Mouse (Mus musculus) thymus, postnatal 4 days (tissue): Measurements from ENCODE around the gene Maml3.
A peak's percentile ranks its signal among the peaks of the same experiment; 100 is the strongest.

ENCODE experiments used
- DNase-seq: peaks from one replicate; pipeline ENCODE4 v3.0.0; 2021

Maml3 gene

GRCm38 (mm10) chr3:51773587-51773986 is 331.3 kb downstream of the Maml3 start:
- no peak for DNase-seq

DNA sequence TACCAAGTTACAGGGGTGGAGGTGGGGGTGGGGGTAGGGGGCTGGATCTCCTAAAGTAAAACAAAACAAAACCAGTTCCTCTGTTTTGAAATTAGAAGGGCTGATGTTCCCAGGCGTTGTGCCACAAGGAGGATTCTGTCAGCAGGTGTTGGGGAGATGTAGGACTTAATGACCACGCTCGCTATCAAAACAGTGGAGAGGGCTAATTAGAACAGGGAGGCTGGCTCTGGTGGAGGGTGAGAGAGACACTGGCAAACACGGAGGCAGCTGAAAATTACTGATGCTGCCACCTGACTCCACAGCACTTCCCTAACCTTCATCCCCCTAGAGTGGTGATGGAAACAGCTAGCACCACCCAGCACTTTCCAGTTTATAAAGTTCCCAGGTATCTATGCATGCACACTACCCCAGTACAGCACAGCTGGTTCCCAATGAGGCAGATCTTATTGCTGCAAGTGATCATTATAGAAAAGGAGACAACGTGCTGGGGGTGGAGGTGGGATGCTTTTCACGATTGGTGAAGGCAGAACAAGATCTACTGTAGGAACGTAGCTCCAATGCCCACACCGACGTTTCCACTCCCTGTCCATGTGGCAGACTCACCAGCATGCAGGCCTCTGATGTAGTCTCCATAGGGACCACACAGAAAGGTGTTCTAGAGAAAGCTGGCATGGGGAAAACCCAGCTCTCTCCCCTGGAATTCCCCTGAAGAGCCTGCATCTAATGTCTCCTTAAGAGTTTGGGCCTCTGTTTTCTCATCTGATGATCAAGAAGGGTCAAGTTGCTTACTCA is 332.8 kb downstream of the Maml3 start:
- no peak for DNase-seq

DNA sequence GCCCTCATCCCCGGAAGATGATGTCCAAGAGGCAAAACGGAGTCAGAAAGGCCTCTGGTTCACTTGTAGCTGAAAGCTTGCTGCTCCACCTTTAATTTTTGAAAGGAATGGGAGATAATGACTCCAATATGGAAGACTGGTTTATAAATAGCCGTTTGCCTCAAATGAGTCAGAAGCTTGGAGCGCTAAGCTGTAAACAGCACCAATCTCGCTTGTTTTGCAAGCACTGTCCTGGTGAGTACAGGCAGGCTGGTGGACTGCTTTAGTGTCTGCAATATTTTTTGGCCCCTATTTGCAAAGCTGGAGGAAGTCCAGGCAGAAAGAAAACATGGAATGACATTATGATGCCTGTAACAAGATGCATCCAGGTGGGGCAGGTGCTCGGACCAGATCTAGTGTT is 335.7 kb downstream of the Maml3 start:
- no peak for DNase-seq

- no peak for DNase-seq
Observed at GRCm38 (mm10) chr3:51765220-51765923, 339.5 kb downstream of the Maml3 start.

GRCm38 (mm10) chr3:51764175-51764574 is 340.7 kb downstream of the Maml3 start:
- no peak for DNase-seq

DNA sequence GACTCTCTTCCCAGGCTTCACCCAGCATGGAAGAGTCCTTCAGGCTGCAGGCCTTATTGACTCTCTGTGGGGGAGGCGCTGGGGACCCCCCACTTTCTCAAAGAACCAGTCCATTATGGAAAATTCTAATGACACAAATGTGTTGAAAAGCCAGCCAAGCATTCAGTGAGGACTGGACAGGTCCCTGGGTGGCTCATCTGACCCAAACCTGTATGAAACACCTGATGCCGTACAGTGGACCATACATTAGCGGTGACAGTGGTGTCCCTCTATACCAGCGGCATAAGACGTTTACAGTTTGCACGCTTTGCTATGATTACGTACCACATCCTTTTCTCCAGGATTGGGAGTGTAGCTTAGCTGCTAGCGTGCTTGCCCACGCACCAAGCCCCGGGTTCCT is 342.0 kb downstream of the Maml3 start:
- DNase-seq: no peak

DNA sequence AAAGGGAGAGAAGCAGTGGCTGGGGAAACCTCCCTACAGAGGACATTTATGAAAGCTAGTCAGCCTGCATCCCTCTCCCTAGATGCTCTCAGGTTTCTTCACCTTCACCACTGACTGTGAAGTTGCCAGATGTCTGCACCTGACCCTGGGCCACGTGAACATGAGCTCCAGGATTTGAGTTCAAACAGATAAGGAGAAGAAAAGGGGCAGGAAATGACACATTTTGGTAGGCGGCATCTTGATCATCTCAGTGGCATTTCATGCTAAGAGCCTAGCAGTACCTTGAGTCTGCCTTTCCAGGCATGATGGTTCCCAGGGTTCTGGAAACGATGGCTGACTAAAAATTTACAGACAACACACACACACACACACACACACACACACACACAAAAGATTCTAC is 345.3 kb downstream of the Maml3 start:
- DNase-seq: peak; percentile 26

GRCm38 (mm10) chr3:51757032-51757431 is 347.8 kb downstream of the Maml3 start:
- no peak for DNase-seq

DNA sequence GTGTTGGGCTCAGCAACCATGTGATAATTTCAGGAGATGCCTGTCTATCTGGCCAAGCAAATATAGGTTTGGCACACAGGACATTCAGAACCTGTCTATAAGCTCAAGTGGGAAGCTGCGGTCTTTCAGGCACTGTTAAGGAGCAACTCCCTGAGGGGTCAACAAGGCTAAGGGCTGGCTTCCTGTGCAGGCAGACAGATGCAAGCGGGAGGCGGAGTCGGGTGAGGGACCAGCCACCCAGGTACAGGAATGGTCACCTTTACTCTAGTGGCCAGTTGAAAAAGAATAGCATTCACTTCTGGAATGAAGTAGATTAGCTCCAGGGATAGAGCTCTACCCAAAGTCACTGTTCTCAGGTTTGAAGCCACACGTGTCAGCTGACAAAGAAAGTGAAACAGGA is 348.6 kb downstream of the Maml3 start:
- DNase-seq: no peak

- no peak for DNase-seq
Observed at GRCm38 (mm10) chr3:51753262-51753661, 351.6 kb downstream of the Maml3 start.

- no peak for DNase-seq
Observed at GRCm38 (mm10) chr3:51751440-51751839, 353.4 kb downstream of the Maml3 start.

GRCm38 (mm10) chr3:51749812-51750481 is 354.9 kb downstream of the Maml3 start:
- no peak for DNase-seq

DNA sequence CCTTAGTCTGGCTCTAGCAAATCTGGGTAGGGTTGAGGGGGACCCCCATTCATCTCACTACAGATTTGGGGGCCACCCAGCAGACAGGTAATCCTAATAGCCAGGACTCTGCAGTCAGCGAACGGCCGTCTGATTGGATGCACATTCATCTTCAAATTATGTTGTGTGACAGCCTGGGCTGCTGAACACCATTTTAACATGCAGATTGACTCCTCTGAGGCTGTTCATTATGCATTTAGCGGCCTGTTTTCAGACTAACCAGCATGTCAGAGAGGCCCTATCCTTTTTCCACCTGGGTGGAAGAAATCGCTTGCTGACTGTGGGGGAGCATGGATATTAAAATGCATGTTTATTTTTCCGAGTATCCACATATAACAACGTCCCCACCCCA is 355.5 kb downstream of the Maml3 start:
- no peak for DNase-seq

GRCm38 (mm10) chr3:51748436-51749376 is 356.2 kb downstream of the Maml3 start:
- DNase-seq: no peak

GRCm38 (mm10) chr3:51746816-51747215 is 358.1 kb downstream of the Maml3 start:
- no peak for DNase-seq

DNA sequence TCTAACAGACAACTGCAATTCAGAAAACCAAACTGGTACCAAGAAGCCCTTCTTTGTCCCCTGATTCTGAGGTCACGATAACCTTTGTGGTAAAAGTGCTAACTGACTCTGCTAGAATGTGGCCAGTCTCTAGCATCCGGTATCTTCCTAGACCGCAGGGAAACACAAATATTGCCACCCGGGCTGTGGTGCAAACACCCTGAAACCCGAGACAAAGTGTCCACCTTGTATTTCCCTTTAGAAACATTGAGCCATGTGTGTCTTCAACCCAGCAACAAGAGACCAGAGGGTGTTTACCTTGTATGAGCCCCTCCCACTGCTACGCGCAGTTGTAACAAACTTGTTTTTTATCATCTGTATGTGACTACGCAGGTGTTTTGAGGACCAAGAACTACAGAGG is 359.7 kb downstream of the Maml3 start:
- peak; percentile 38 for DNase-seq

DNA sequence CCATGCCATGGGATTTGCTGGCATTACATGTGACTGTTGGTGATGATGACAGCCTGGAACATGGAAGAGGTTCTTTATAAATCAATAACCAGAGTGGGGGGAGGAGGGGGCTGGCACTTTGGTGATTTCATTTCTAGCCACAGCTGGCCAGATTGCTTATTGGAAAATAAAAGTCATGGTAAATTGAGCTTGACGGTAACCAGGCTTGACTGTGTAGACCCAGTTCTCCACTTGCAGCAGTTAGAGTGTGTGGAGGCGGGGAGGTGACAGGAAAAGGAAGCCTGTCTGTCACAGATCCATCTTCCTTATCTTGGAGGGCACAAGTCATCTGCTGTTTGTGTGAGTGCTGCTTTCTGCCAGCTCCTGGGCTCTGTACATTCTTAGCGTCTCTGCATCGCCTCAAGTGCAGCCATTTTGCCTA is 360.5 kb downstream of the Maml3 start:
- peak; percentile 48 for DNase-seq

DNA sequence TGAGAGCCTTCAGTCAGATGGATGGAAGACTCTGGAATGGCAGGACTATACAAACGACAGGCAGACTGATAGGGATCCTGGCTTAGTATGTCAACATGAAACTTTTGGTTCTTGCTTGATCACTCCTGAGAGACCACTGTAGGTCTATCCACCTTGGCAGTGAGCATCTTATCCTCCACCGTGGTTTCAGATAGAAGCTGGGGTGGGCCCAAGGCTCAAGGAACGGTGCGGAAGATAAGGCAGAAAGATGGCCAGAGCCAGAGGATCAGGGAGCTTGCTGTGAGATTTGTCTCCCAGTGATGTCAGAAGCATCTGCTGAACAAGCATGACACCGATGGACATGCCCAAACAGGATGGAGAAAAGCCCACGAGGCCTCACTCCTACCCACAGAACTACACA is 362.5 kb downstream of the Maml3 start:
- no peak for DNase-seq

GRCm38 (mm10) chr3:51741824-51742223 is 363.1 kb downstream of the Maml3 start:
- no peak for DNase-seq

- no peak for DNase-seq
Observed at GRCm38 (mm10) chr3:51739835-51740112, 365.1 kb downstream of the Maml3 start.

- peak; percentile 42 for DNase-seq
Observed at GRCm38 (mm10) chr3:51739049-51739834, 365.6 kb downstream of the Maml3 start.

DNA sequence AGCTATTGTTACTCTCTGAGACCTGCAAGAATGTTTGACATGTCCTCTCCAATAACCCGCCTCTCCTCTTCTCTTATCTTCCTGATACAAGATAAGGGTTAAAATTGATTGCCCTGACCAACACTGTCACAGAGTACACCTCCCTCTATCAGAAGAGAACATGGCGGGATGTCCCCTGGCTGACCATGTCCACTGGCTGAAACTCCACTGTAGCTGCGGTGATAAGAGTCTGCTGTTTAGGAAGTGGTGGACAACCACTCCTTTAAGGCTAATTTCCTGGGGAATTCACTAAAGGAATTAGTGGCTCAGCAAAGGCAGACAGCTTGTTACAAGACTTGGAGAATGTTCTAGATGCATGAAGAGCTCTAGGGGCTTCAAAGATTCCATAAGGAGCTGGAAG is 371.2 kb downstream of the Maml3 start:
- no peak for DNase-seq
